Mouse (Mus musculus) fibroblast of lung, adult 2 months (primary cell): ENCODE data around the gene Exoc7.
"Not testable (repeated sequence)": the region's sequence is repeated elsewhere in the genome, so short reads cannot be mapped to it uniquely, and the experiment has no call there.

Source experiments
- DNase-seq: peaks from one replicate; pipeline ENCODE4 v3.0.0-alpha.2; 2011; ENCODE audit warnings: low read depth

The Exoc7 gene

GRCm38 (mm10) chr11:116277184-116277583 lies 29.8 kb downstream of the Exoc7 start:
- not testable (repeated sequence) for DNase-seq

GRCm38 (mm10) chr11:116274045-116274666 lies 32.9 kb downstream of the Exoc7 start, which contains the start of gene Srp68:
TSS of gene Srp68 (minus strand) at chr11:116274217.
- peak; percentile 89 for DNase-seq

GRCm38 (mm10) chr11:116273469-116274044 lies 33.5 kb downstream of the Exoc7 start:
- no peak for DNase-seq

- no peak for DNase-seq
Measured at GRCm38 (mm10) chr11:116272589-116273468, 34.2 kb downstream of the Exoc7 start.

- no peak for DNase-seq
Measured at GRCm38 (mm10) chr11:116269560-116269959, 37.5 kb downstream of the Exoc7 start.

- DNase-seq: no peak
Measured at GRCm38 (mm10) chr11:116268313-116268712, 38.7 kb downstream of the Exoc7 start.

- DNase-seq: no peak
Measured at GRCm38 (mm10) chr11:116267637-116268036, 39.4 kb downstream of the Exoc7 start.

- no peak for DNase-seq
Measured at GRCm38 (mm10) chr11:116265850-116266249, 41.2 kb downstream of the Exoc7 start.

- DNase-seq: no peak
Measured at GRCm38 (mm10) chr11:116265352-116265751, 41.7 kb downstream of the Exoc7 start.

GRCm38 (mm10) chr11:116260259-116260658 lies 46.8 kb downstream of the Exoc7 start:
- DNase-seq: no peak

GRCm38 (mm10) chr11:116259461-116259860 lies 47.6 kb downstream of the Exoc7 start:
- no peak for DNase-seq

GRCm38 (mm10) chr11:116255982-116256675 lies 50.9 kb downstream of the Exoc7 start:
- DNase-seq: no peak

GRCm38 (mm10) chr11:116255090-116255981 lies 51.7 kb downstream of the Exoc7 start:
- no peak for DNase-seq

- peak; percentile 24 for DNase-seq
Measured at GRCm38 (mm10) chr11:116254627-116255026, 52.4 kb downstream of the Exoc7 start.

GRCm38 (mm10) chr11:116253076-116253600 lies 53.9 kb downstream of the Exoc7 start:
- no peak for DNase-seq

- no peak for DNase-seq
Measured at GRCm38 (mm10) chr11:116250898-116251297, 56.1 kb downstream of the Exoc7 start.

GRCm38 (mm10) chr11:116247502-116248222 lies 59.4 kb downstream of the Exoc7 start:
- DNase-seq: no peak

- DNase-seq: no peak
Measured at GRCm38 (mm10) chr11:116245616-116246015, 61.4 kb downstream of the Exoc7 start.

GRCm38 (mm10) chr11:116244580-116244979 lies 62.5 kb downstream of the Exoc7 start:
- no peak for DNase-seq

- DNase-seq: no peak
Measured at GRCm38 (mm10) chr11:116241744-116242235, 65.2 kb downstream of the Exoc7 start.
